In the genomic region with DNA sequence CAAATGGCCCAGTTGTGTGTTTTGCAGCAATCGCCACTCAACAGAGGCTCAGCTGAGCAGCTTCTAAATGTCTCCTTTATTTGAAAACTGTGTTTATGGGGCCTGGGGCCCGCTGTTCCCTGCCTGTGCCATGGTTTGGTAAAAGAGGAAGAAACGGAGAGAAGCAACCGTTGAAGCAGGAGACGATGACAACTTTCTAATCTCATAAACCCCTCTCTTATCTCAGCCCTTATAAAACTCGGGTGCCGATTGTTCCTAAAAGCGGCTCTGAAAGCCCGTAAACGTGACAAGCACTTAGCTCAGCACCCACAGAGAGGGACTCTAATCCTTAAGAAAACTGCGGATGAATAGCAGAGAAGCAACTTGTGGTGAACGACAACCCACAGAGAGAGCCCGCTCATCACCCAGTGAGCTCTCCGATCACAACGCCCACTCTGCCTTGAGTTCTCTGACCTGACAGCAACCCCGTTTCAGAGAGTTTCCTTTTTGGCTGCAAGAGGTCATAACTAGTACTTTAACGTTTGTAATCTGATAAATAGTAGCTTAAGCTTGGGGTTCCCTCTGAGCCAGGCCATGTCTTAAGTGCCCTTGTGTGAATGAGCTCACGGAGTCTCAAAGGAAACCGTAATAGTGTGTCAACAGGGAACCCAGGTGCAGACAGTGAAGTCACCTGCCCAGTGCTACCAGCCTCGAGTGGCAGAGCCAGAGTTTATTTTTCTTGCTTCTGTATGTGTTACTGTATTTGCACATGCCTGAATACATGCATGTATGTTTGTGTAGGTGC, we compare ENCODE assay signal across 17 mouse cellular contexts.
DNase-seq lines count a peak whose midpoint lies in the region; ATAC-seq and TF ChIP-seq lines count a peak whose summit lies in the region.
"Had no signal": no experiment of that assay in that cellular context is flagged by ENCODE, and none has a peak within 500 bp of the region (broad histone marks: within the 10 kb centered on the region; RNA-seq: fewer than 3 reads in every experiment).

No protein-coding gene starts in this region.

- peak overlapping the region; percentile 25; the same call in 1 of the 2 replicates for H3K4me2 ChIP-seq in lung, embryonic 14.5 days
- H3K4me2 ChIP-seq in lung, postnatal 0 days (replicated peaks; ENCODE audit: low read depth, low read length), result no peak overlapping the region
- H3K4me2 ChIP-seq in hindbrain, embryonic 16.5 days (ENCODE audit: low read length), result no peak overlapping the region
- H3K4me2 ChIP-seq: heart, embryonic 15.5 days; hindbrain, embryonic 14.5 days; neural tube, embryonic 13.5 days had no signal

- H3K27me3 ChIP-seq in lung, embryonic 14.5 days (ENCODE audit: insufficient read depth, low read length), result no peaks in the 10 kb centered on the region
- H3K27me3 ChIP-seq in lung, postnatal 0 days (replicated peaks; ENCODE audit: insufficient read depth, low read length), result no peaks in the 10 kb centered on the region
- no peaks in the 10 kb centered on the region for H3K27me3 ChIP-seq in hindbrain, embryonic 16.5 days (replicated peaks; ENCODE audit: control insufficient read depth, insufficient read depth, low read length)
- H3K27me3 ChIP-seq: neural tube, embryonic 13.5 days had no signal

- no peak overlapping the region for H3K9ac ChIP-seq in lung, embryonic 14.5 days
- H3K9ac ChIP-seq in lung, postnatal 0 days (replicated peaks; ENCODE audit: low read depth), result no peak overlapping the region
- no peak overlapping the region for H3K9ac ChIP-seq in hindbrain, embryonic 16.5 days (ENCODE audit: low read depth, low read length)
- H3K9ac ChIP-seq: heart, embryonic 15.5 days; hindbrain, embryonic 14.5 days; liver, embryonic 14.5 days; neural tube, embryonic 13.5 days had no signal

- no peak for TF ChIP-seq EP300 in lung, postnatal 0 days (IDR thresholded peaks at IDR 0.05)

- H3K36me3 ChIP-seq in lung, embryonic 14.5 days (ENCODE audit: insufficient read depth), result no peaks in the 10 kb centered on the region
- no peaks in the 10 kb centered on the region for H3K36me3 ChIP-seq in lung, postnatal 0 days (ENCODE audit: insufficient read depth, low read length)
- H3K36me3 ChIP-seq in hindbrain, embryonic 16.5 days (ENCODE audit: control insufficient read depth, insufficient read depth, low read length), result no peaks in the 10 kb centered on the region
- H3K36me3 ChIP-seq: heart, embryonic 15.5 days; neural tube, embryonic 13.5 days had no signal

- H3K9me3 ChIP-seq in lung, embryonic 14.5 days (ENCODE audit: low read depth, low read length), result no peaks in the 10 kb centered on the region
- H3K9me3 ChIP-seq in lung, postnatal 0 days (ENCODE audit: low read length), result no peaks in the 10 kb centered on the region
- H3K9me3 ChIP-seq in hindbrain, embryonic 16.5 days (ENCODE audit: control insufficient read depth, low read length), result no peaks in the 10 kb centered on the region
- H3K9me3 ChIP-seq: heart, embryonic 15.5 days; neural tube, embryonic 13.5 days had no signal

- no peak for TF ChIP-seq CTCF in lung, embryonic 14.5 days (IDR thresholded peaks at IDR 0.05; ENCODE audit: low read depth)
- no peak for TF ChIP-seq CTCF in lung, postnatal 0 days (IDR thresholded peaks at IDR 0.05)

- peaks cover 6% of the 10 kb centered on the region; the same call in 1 of the 2 replicates for H3K4me1 ChIP-seq in lung, embryonic 14.5 days (ENCODE audit: insufficient read depth)
- H3K4me1 ChIP-seq in lung, postnatal 0 days (ENCODE audit: insufficient read depth, low read depth, low read length), result no peaks in the 10 kb centered on the region
- peaks cover 14% of the 10 kb centered on the region for H3K4me1 ChIP-seq in hindbrain, embryonic 16.5 days (ENCODE audit: control insufficient read depth, insufficient read depth, low read depth, low read length)

- 25% methylated on average over 20 of the region's 20 CpGs for WGBS in lung, embryonic 14.5 days
- 25% methylated on average over 20 of the region's 20 CpGs for WGBS in lung, postnatal 0 days
- 57% methylated on average over 20 of the region's 20 CpGs for WGBS in hindbrain, embryonic 16.5 days

- ATAC-seq in lung, embryonic 14.5 days (ENCODE audit: insufficient read depth), result peak; percentile 74; the same call in 1 of the 2 replicates
- ATAC-seq in granulocyte monocyte progenitor cell, adult 5-6 weeks (replicated peaks; ENCODE audit: poor library complexity, severe bottlenecking), result peak; percentile 63
- ATAC-seq in lung, postnatal 0 days, result peak; percentile 95
- no peak for ATAC-seq in hindbrain, embryonic 16.5 days

- no peak overlapping the region for H3K4me3 ChIP-seq in lung, embryonic 14.5 days (ENCODE audit: low read depth, low read length)
- H3K4me3 ChIP-seq in lung, postnatal 0 days (ENCODE audit: low read depth, low read length), result no peak overlapping the region
- no peak overlapping the region for H3K4me3 ChIP-seq in hindbrain, embryonic 16.5 days (ENCODE audit: low read length)
- H3K4me3 ChIP-seq: heart, embryonic 15.5 days; neural tube, embryonic 13.5 days had no signal

- peak overlapping the region; percentile 36; the same call in 1 of the 2 replicates for H3K27ac ChIP-seq in lung, embryonic 14.5 days (ENCODE audit: low read depth)
- H3K27ac ChIP-seq in lung, postnatal 0 days (ENCODE audit: low read length), result no peak overlapping the region
- no peak overlapping the region for H3K27ac ChIP-seq in hindbrain, embryonic 16.5 days (ENCODE audit: low read depth, low read length)
- H3K27ac ChIP-seq: heart, embryonic 15.5 days; hindbrain, embryonic 14.5 days; liver, embryonic 14.5 days; neural tube, embryonic 13.5 days had no signal

- DNase-seq in lung, embryonic 14.5 days, result peak; percentile 64
- no peak for DNase-seq in lung, postnatal 10 days
- peak; percentile 86 for DNase-seq in lung, postnatal 0 days (ENCODE audit: low spot score)
- DNase-seq in thymus, postnatal 36 days, result peak; percentile 15 to 19
- DNase-seq in natural killer cell, adult 2 months (ENCODE audit: low spot score in 2 of 2), result no peak
- DNase-seq: adrenal gland, postnatal 25 days; cerebellum, postnatal 14 days; kidney, postnatal 25 days; layer of hippocampus, postnatal 36 days; midbrain, embryonic 14.5 days; spleen, adult 18-20 months had no signal

Comparison
In these comparisons a context has a peak if more than half of its experiments do, and no peak if none do; other contexts are left out.
1. DNase-seq: peak in lung, embryonic 14.5 days (single experiment), lung, postnatal 0 days (single experiment) and thymus, postnatal 36 days (2 of 2); none in lung, postnatal 10 days (single experiment) and natural killer cell, adult 2 months (0 of 2).